Mouse (Mus musculus) activated CD4-positive, CD25-positive, alpha-beta regulatory T cell (primary cell): ENCODE data around the gene Klhl32. TPM values are rescaled to one million over a fixed set of nuclear protein-coding genes. Genes with fewer than 3 reads are reported as not detected.

Source experiments
- polyA plus RNA-seq, 2 experiments: library from polyadenylated mRNA; unstranded; fragments of 100-300 nt; shearing (Covaris generic); gene quantifications; one replicate each; pipeline ENCODE4 v1.2.1; 2017

Klhl32 gene
- under 1 TPM in 1 of 2 experiments, not detected in 1; 0.88 TPM for polyA plus RNA-seq

DNA sequence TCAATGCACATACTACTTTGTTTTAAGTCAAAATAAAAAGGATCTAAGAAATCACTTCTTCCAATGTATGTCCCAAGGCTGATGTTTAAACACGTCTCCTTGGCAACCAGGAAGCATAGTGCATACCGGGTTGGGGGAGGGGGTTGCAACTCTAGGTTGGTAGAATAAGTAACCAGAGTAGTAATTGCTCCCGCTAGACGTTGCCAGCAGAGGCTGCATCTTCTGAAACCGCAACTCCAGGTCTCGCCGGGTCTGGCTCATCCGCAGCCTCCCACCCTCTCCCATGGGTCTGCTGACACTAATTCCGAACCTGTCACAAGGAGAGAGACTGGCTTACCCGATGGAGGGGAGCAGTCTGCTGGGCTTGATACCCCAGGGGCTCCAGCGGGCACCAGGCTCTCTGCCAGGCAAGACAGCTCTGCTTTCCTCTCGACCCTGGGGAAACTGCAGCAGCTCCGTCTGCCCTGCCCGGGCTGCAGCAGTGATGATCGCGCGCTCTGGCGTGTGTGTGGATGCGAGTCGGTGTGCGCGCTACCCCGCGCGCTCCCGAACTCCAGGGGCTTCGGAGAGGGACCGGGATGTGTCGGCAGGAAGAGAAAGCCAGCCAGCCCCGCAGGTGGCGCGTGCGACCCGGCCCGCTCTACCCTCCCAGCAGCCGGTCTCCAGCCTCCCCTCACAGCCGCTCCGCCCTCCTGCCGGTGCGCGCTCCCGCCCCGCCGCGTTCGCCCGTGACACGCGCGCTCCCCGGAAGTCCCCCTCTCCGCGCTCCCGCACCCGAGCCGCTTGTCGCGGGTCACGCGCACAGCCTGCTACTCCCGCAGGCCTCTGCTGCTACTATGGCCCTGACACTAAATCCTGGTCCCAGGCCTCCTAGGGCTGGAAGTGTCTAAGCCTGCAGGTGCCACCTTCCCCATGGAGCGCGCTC lies at the start of gene Klhl32:
Gene Klhl32 (minus strand): TSS at position 724 of the 925 bp plus-strand sequence.

DNA sequence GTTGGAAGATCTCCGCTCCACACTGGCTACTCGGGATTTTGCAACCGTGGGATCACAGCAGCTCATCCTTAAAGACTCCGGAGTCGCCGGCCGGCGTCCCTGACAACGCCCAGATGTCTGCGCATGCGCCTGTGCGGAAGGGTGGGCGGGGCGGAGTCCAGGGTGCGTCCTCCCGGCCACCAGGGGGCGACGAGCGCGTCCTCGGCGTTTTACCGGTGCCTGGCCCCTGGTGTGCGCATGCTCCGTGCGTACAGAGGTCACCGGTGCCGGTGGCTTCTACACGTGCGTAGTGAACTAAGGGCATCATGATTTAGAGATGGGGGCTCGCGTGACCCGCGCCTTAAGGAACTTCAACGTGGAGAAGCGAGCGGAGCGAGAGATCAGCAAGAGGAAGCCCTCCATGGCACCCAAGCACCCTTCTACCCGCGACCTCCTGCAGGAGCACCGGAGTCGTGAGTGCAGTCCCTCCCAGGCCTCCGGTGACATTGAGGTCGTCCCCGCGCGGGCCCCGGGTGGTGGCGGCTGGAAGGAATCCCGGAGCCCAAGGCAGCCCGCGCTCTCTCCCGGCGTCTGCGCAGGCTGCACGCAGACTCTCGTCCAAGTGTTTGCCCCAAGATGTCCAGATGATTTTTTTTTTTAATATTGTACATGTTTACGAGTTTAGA lies 47.1 kb upstream of the Klhl32 start, which contains the start of gene Ndufaf4:
Gene Ndufaf4 (plus strand): TSS at position 233 of the 665 bp plus-strand sequence.

Other genes with a start within 250 kb of the Klhl32 start
- 10 to 100 TPM; 19.3 to 31.5 TPM for gene Ndufaf4, start 47.0 kb upstream of the Klhl32 start, polyA plus RNA-seq
- not detected for gene Gpr63, start 115.3 kb upstream of the Klhl32 start, polyA plus RNA-seq